Mouse (Mus musculus) ovary, adult 10 weeks (tissue): ENCODE results near the gene Gm7257. TPM values are rescaled to one million over a fixed set of nuclear protein-coding genes. Genes with fewer than 3 reads are reported as not detected.

Source experiments
- polyA plus RNA-seq: library from polyadenylated mRNA; stranded (reverse); fragments of 350-450 nt; fragmentation: Illumina TruSeq; extraction: RNeasy Lipid Tissue Mini Kit (QIAGEN cat#74804); gene quantifications from one replicate; pipeline ENCODE4 v1.2.3, GENCODE M21; 2014

Gene Gm7257
- polyA plus RNA-seq = not detected

DNA sequence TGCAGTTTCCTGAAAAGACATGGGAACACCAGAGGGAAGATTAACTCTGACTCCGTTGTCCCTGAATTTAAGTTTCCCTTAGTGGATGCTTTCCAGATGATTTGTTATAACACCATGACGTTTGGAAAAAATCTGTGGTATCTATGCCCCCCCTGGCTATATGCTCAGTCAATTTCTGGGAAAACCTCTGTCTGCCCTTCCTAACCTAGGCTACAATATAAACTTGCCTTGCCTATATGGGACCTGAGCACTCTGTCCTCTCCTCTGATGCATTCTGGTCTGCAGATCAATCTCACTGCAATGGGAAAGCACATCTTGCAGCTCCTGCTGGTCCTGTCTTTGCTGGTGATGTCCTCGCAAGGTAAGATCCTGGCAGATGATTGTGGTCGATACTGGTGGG lies at the start of gene Gm7257:
TSS of gene Gm7257 (plus strand) at position 301 of the 400 bp plus-strand sequence.

DNA sequence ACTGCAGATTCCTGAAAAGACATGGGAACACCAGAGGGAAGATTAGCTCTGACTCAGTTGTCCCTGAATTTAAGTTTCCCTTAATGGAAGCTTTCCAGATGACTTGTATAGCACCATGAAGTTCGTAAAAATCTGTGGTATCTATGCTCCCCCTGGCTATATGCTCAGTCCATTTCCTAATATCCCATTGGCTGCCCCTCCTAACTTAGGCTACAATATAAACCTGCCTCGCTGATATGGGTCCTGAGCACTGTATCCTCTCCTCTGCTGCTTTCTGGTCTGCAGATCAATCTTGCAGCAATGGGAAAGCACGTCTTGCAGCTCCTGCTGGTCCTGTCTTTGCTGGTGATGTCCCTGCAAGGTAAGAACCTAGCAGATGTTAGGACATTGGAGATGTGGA lies 43.7 kb downstream of the Gm7257 start, which contains the start of gene Gm9513:
TSS of gene Gm9513 (plus strand) at position 301 of the 400 bp plus-strand sequence.

Other genes starting within 250 kb of the Gm7257 start
- not detected for gene Gm9513, start 43.8 kb downstream of the Gm7257 start, polyA plus RNA-seq
- not detected for gene Gm5615, start 110.1 kb downstream of the Gm7257 start, polyA plus RNA-seq
- not detected for gene Gm17689, start 150.8 kb downstream of the Gm7257 start, polyA plus RNA-seq
- 1.00 TPM for gene A630095E13Rik, start 211.5 kb downstream of the Gm7257 start, polyA plus RNA-seq